Mouse (Mus musculus) neutrophil, adult 65 days (primary cell): ENCODE data around the gene H2-Ob. TPM values are rescaled to one million over a fixed set of nuclear protein-coding genes. Genes with fewer than 3 reads are reported as not detected.

ENCODE experiments used
- total RNA-seq: library from RNA; stranded (reverse); gene quantifications from 2 replicates; pipeline ENCODE4 v1.2.4, GENCODE M21; 2023

Gene H2-Ob
- total RNA-seq = 1.6 and 2.7 TPM in 2 replicates

DNA sequence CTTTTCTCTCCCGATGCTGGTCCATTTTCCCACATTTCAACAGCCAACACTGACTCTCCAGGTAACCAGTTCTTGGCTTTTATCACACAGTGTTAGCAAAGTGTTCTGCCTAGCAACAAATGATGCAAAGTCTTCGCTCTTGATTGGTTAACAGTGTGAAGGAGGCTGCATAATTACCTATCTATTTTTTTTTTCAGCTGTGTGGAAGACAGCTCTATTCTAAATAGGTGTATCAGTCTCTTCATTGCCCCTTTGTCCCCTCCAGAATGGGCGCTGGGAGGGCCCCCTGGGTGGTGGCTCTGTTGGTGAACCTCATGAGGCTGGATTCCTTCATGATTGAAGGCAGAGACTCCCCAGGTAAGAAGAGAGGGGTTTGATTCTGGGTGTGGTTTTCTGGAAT, at the start of gene H2-Ob:
TSS of gene H2-Ob (plus strand) at position 198 of the 400 bp plus-strand sequence.

DNA sequence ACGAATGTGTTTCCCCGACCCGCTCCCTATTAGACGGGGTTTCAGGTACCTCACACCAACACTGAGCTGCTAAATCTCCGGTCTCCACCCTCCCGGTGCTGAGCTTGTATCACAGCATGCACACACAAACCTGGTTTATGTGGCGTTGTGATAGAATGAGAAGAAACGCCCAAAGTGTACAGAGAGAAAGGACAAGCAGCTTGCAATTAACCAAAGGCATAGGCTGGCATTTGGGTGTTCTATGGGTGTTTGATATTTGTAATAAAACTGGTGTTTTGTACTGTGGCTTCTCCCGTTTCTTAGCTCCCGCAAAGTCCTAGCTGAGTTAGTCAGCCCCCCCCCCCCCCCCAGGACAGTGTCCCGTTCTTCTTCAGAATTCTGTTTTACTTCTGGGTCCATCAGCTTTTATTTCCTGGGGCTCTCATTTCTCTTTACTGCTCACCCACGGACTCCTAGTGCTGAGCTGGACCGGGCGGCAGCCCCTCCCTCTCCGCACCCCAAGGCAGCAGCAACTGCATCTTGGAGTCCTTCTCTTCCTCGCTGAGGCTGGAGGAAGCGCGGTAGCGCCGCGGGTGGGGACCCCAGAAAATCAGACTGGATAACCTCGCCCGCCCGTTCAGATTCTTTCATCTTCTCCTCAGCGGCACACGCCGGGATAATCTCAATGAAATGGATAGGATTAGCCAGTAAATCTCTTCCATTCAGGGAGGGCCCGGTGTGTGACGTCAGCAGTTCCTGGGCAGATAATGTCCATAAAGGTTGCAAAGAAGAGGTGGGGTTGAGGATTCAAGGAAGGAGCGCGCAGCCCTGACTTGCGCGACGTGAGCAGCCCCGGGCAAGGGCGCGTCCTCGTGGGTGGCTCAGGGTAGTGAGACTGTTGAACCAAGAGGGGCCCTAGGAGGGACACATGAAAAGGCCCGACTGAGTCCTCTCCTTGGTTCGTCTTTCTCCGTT, 41.5 kb upstream of the H2-Ob start, which contains the start of gene Psmb8:
TSS of gene Psmb8 (plus strand) at position 781 of the 954 bp plus-strand sequence.

DNA sequence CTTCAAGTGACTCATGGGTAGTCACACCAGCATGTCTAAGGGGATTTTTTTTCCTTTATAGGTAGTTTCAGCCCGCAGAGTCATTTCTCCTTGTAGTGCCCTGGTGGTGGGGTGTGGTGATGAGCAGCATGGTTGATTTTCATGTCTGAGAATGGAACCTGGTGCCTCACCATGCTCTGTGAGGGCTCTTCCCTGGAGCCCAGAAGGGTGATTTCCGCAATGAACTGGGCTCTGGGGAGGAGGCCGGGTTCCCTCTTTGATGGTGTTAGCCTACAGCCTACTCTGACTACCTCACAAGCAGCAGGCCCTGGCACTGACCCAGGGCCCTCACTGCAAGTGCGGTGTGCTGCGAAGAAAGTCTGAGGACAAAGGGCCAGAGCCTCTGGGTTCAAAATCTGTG, 35.3 kb upstream of the H2-Ob start, which contains the start of gene Tap2:
TSS of gene Tap2 (plus strand) at position 84 of the 400 bp plus-strand sequence.

DNA sequence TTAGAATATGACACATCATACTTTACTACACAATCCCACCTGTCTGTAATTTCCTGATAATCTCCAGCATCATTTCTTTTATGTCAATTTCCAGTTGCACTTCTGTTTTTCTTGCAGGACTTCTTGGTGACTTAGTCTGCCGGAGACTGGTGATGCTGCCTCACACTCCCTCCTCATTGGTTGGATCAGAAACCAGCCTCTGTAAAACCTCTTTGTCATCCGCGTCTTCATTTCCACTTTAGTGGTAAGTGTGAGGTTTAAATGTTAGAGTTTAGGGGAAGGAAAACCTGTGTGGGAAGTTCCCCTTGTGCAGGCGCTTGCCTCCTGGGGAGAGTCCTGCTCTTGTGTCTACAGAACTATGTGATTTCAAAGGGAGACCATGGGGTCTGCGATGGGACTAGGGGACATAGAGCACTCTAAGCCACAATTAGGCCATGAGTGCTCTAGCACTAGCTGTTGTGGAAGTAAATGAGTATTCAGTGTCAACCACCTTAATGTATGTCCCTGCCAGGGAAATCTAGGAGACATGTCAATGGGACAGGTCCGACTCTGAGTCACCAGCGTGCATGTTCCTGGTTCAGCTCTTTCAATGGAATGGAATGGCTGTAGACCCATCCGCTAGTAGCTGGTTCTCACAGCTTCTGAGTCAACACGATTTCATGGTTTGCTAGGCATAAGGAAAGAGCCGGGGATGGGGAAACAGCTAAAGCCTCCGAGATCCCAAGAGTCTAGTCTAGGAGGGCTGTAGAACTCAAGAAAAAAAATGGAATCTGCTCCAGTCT, 19.1 kb downstream of the H2-Ob start, which contains the start of gene H2-Ab1:
TSS of gene H2-Ab1 (plus strand) at position 96 of the 782 bp plus-strand sequence.

DNA sequence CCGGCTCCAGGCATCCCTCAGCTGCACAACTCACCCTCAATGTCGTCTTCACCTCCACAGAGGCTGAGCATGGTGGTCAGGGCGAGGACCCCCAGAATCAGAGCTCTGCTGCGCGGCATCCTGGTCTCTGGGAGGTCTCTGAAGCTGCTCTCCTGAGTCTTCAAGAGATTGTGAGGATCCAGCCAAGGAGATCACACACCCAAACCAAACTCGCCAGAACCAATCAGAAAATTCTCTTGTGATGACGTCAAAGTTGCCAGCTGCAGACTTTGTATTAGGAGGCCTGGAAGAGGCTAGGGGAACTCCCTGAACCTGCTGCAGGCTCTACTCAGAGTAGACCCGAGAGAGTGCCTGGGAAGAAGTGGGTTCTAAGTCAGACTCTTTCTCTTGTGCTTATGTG, 48.9 kb downstream of the H2-Ob start, which contains the start of gene H2-Aa:
TSS of gene H2-Aa (minus strand) at position 176 of the 400 bp plus-strand sequence.

Other genes with a start within 250 kb of the H2-Ob start
- 1,081 and 1,209 TPM in 2 replicates for gene H2-K1, start 238.6 kb upstream of the H2-Ob start, total RNA-seq
- gene Ring1, start 214.2 kb upstream of the H2-Ob start, total RNA-seq = 9.9 and 11.6 TPM in 2 replicates
- 67.8 and 83.5 TPM in 2 replicates for gene H2-Ke6, start 210.8 kb upstream of the H2-Ob start, total RNA-seq
- 85.8 and 92.4 TPM in 2 replicates for gene Slc39a7, start 207.2 kb upstream of the H2-Ob start, total RNA-seq
- gene Rxrb, start 207.1 kb upstream of the H2-Ob start, total RNA-seq = 54.6 and 60.1 TPM in 2 replicates
- 6.9 and 9.1 TPM in 2 replicates for gene Col11a2, start 199.5 kb upstream of the H2-Ob start, total RNA-seq
- gene H2-Oa, start 146.6 kb upstream of the H2-Ob start, total RNA-seq = 1.6 and 2.5 TPM in 2 replicates
- gene H2-DMa, start 119.4 kb upstream of the H2-Ob start, total RNA-seq = 37.1 and 59.5 TPM in 2 replicates
- gene Brd2, start 116.3 kb upstream of the H2-Ob start, total RNA-seq = 207 and 226 TPM in 2 replicates
- gene H2-DMb2, start 95.6 kb upstream of the H2-Ob start, total RNA-seq = 18.6 and 19.3 TPM in 2 replicates
- 22.2 and 30.6 TPM in 2 replicates for gene H2-DMb1, start 85.8 kb upstream of the H2-Ob start, total RNA-seq
- 51.1 and 63.7 TPM in 2 replicates for gene Tap1, start 51.4 kb upstream of the H2-Ob start, total RNA-seq
- gene Psmb9, start 51.1 kb upstream of the H2-Ob start, total RNA-seq = 80.5 and 98.6 TPM in 2 replicates
- gene Psmb8, start 41.2 kb upstream of the H2-Ob start, total RNA-seq = 78.8 and 79.3 TPM in 2 replicates
- gene Tap2, start 35.4 kb upstream of the H2-Ob start, total RNA-seq = 72.1 and 96.2 TPM in 2 replicates
- 15.7 and 37.9 TPM in 2 replicates for gene H2-Ab1, start 18.8 kb downstream of the H2-Ob start, total RNA-seq
- 18.1 and 28.1 TPM in 2 replicates for gene H2-Aa, start 48.9 kb downstream of the H2-Ob start, total RNA-seq
- gene H2-Eb1, start 67.0 kb downstream of the H2-Ob start, total RNA-seq = 10.8 and 19.1 TPM in 2 replicates
- not detected in 2 replicates for gene H2-Eb2, start 86.8 kb downstream of the H2-Ob start, total RNA-seq
- 2.8 and 3.5 TPM in 2 replicates for gene Btnl2, start 115.9 kb downstream of the H2-Ob start, total RNA-seq
- not detected in 2 replicates for gene Btnl1, start 138.2 kb downstream of the H2-Ob start, total RNA-seq
- gene BC051142, start 159.9 kb downstream of the H2-Ob start, total RNA-seq = not detected in 2 replicates
- gene Btnl4, start 238.4 kb downstream of the H2-Ob start, total RNA-seq = not detected in 2 replicates